Mouse (Mus musculus) cerebellum, adult 2 months (tissue): ENCODE results near the gene Stat5b.

Source experiments
- CTCF ChIP-seq: fragments of 200-500 bp; IDR thresholded peaks from 2 replicates; pipeline ENCODE4 v1.5.1; 2011; ENCODE audit warnings: low read depth, mild to moderate bottlenecking, control low read depth, low read length, moderate library complexity, borderline replicate concordance; ENCODE audit not compliant: insufficient read depth
- POLR2A ChIP-seq: fragments of 200-500 bp; IDR thresholded peaks from 2 replicates; pipeline ENCODE4 v1.6.1; 2011; ENCODE audit warnings: low read length, control low read depth, borderline replicate concordance; ENCODE audit not compliant: insufficient read depth

DNA sequence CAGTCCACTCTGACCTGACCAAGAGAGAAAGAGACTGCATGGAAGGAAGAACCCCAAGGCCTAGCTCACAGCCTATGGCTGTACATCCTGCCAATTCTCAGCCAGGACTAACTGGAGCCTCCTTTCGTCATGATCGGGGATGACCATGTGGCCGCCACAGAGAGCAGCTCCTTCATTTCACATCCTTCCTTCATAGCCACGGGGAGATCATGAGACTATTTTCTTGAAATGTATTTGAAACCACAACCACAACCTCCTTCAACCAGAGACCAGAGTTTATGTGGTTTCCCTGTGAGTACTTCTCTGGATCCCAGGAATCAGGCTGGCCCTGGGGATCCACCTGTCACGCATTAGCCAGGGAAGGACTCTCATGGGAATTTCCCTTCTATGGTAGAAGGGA, 2.5 kb upstream of the Stat5b start:
- TF ChIP-seq CTCF (no peak), POLR2A (no peak)
